Mouse (Mus musculus) layer of hippocampus, postnatal 25 days (tissue): ENCODE measurements around the gene Ccdc191. TPM values are rescaled to one million over a fixed set of nuclear protein-coding genes. Genes with fewer than 3 reads are reported as not detected.

Experiments
- DNase-seq, 2 experiments: peaks; one replicate each; pipeline ENCODE4 v3.0.0; 2022; ENCODE audit warnings: mixed read lengths in 2 of 2, low spot score in 1 of 2; ENCODE audit errors: extremely low spot score in 1 of 2
- total RNA-seq, 2 experiments: library from RNA; stranded (reverse); gene quantifications; 2 replicates each; pipeline ENCODE4 v1.2.3; 2021

The Ccdc191 gene
- 1 to 10 TPM; 4.0 to 4.2 TPM for total RNA-seq

- DNase-seq: peak; percentile 96 to 98
Measured at GRCm38 (mm10) chr16:43889208-43890004, at the start of gene Ccdc191. TSS of gene Ccdc191 (plus strand) at chr16:43889800.

GRCm38 (mm10) chr16:43841236-43841635, 48.4 kb upstream of the Ccdc191 start:
- no peak for DNase-seq

- no peak for DNase-seq
Measured at GRCm38 (mm10) chr16:43849839-43850238, 39.8 kb upstream of the Ccdc191 start.

GRCm38 (mm10) chr16:43858941-43859476, 30.6 kb upstream of the Ccdc191 start:
- no peak for DNase-seq

- no peak for DNase-seq
Measured at GRCm38 (mm10) chr16:43860624-43861023, 29.0 kb upstream of the Ccdc191 start.

GRCm38 (mm10) chr16:43869805-43870204, 19.8 kb upstream of the Ccdc191 start:
- no peak for DNase-seq

- no peak for DNase-seq
Measured at GRCm38 (mm10) chr16:43871419-43871818, 18.2 kb upstream of the Ccdc191 start.

GRCm38 (mm10) chr16:43879769-43880168, 9.8 kb upstream of the Ccdc191 start:
- no peak for DNase-seq

- DNase-seq: no peak
Measured at GRCm38 (mm10) chr16:43881636-43882035, 8.0 kb upstream of the Ccdc191 start.

- no peak for DNase-seq
Measured at GRCm38 (mm10) chr16:43882329-43882728, 7.3 kb upstream of the Ccdc191 start.

GRCm38 (mm10) chr16:43890005-43890336, 371 bp downstream of the Ccdc191 start:
- DNase-seq: no peak

- DNase-seq: no peak
Measured at GRCm38 (mm10) chr16:43890747-43891336, 1.2 kb downstream of the Ccdc191 start.

- DNase-seq: no peak
Measured at GRCm38 (mm10) chr16:43894501-43894900, 4.9 kb downstream of the Ccdc191 start.

- DNase-seq: no peak
Measured at GRCm38 (mm10) chr16:43900138-43900537, 10.5 kb downstream of the Ccdc191 start.

- no peak for DNase-seq
Measured at GRCm38 (mm10) chr16:43900571-43900970, 11.0 kb downstream of the Ccdc191 start.

GRCm38 (mm10) chr16:43908881-43909280, 19.3 kb downstream of the Ccdc191 start:
- no peak for DNase-seq

GRCm38 (mm10) chr16:43918867-43919266, 29.3 kb downstream of the Ccdc191 start:
- DNase-seq: no peak

- no peak for DNase-seq
Measured at GRCm38 (mm10) chr16:43922024-43922423, 32.4 kb downstream of the Ccdc191 start.

- no peak for DNase-seq
Measured at GRCm38 (mm10) chr16:43922630-43923029, 33.0 kb downstream of the Ccdc191 start.

- no peak for DNase-seq
Measured at GRCm38 (mm10) chr16:43925001-43925558, 35.5 kb downstream of the Ccdc191 start.

GRCm38 (mm10) chr16:43925846-43926245, 36.2 kb downstream of the Ccdc191 start:
- DNase-seq: no peak
